Mouse (Mus musculus) heart, embryonic 10.5 days (tissue): ENCODE data around the gene Ptms. TPM values are rescaled to one million over a fixed set of nuclear protein-coding genes. Genes with fewer than 3 reads are reported as not detected.

Experiments used
- DNase-seq: peaks from one replicate; pipeline ENCODE4 v3.0.0-alpha.2; 2017; ENCODE audit warnings: low spot score
- H3K27ac ChIP-seq: fragments of 300-500 bp; sonication (generic); 2 replicates; pipeline ENCODE4 v1.5.1; 2016; ENCODE audit warnings: mild to moderate bottlenecking
- H3K27me3 ChIP-seq: fragments of 300-500 bp; sonication (generic); 2 replicates; pipeline ENCODE4 v1.6.1; 2016; ENCODE audit warnings: mild to moderate bottlenecking; ENCODE audit not compliant: poor library complexity, insufficient read depth, severe bottlenecking
- H3K36me3 ChIP-seq: fragments of 300-500 bp; sonication (generic); 2 replicates; pipeline ENCODE4 v1.6.1; 2016; ENCODE audit warnings: mild to moderate bottlenecking, moderate library complexity
- H3K4me1 ChIP-seq: fragments of 300-500 bp; sonication (generic); 2 replicates; pipeline ENCODE4 v1.6.1; 2016; ENCODE audit warnings: mild to moderate bottlenecking
- H3K4me3 ChIP-seq: fragments of 300-500 bp; sonication (generic); 2 replicates; pipeline ENCODE4 v1.5.1; 2016; ENCODE audit warnings: mild to moderate bottlenecking, moderate library complexity
- H3K9me3 ChIP-seq: fragments of 300-500 bp; sonication (generic); 2 replicates; pipeline ENCODE4 v1.6.1; 2016; ENCODE audit warnings: mild to moderate bottlenecking, moderate library complexity
- WGBS: fragments of 180-500 bp; shearing (Covaris S2); methylation state at CpG from one replicate; pipeline ENCODE4 v1.1.7; 2016; 5-methylcytosine and 5-hydroxymethylcytosine counted together
- polyA plus RNA-seq: library from polyadenylated mRNA; unstranded; fragments of >200 nt; fragmentation: Nextera tagmentation; extraction: Ambion mirVana; gene quantifications from 2 replicates; pipeline ENCODE4 v1.2.1, GENCODE M21; 2016

The Ptms gene
- polyA plus RNA-seq, 1 experiment from 2014 or later: 174 TPM

- Histone ChIP-seq H3K9me3 (no peaks in the 10 kb centered on the region), H3K4me1 (no peaks in the 10 kb centered on the region), H3K4me3 (no peak overlapping the region), H3K27me3 (no peaks in the 10 kb centered on the region), H3K36me3 (peaks cover 30% of the 10 kb centered on the region), H3K27ac (no peak overlapping the region)
- 94% methylated on average over 1 of the region's 1 CpGs for WGBS
- no peak for DNase-seq
Measured at GRCm38 (mm10) chr6:124941679-124942078, 21.8 kb upstream of the Ptms start.

GRCm38 (mm10) chr6:124938554-124938953, 18.7 kb upstream of the Ptms start:
- no peaks in the 10 kb centered on the region for H3K9me3 ChIP-seq
- 85% methylated on average over 7 of the region's 7 CpGs for WGBS
- no peak overlapping the region for H3K27ac ChIP-seq
- H3K4me1 ChIP-seq: peaks cover 12% of the 10 kb centered on the region; the same call in 1 of the 2 replicates
- H3K27me3 ChIP-seq: no peaks in the 10 kb centered on the region
- peaks cover 61% of the 10 kb centered on the region for H3K36me3 ChIP-seq
- no peak overlapping the region for H3K4me3 ChIP-seq
- no peak for DNase-seq

GRCm38 (mm10) chr6:124937493-124937892, 17.6 kb upstream of the Ptms start:
- Histone ChIP-seq H3K36me3 (peaks cover 67% of the 10 kb centered on the region), H3K4me1 (peaks cover 17% of the 10 kb centered on the region), H3K27me3 (no peaks in the 10 kb centered on the region), H3K4me3 (no peak overlapping the region), H3K9me3 (no peaks in the 10 kb centered on the region), H3K27ac (no peak overlapping the region)
- DNase-seq: no peak
- whole genome bisulfite sequencing: 80% methylated on average over 2 of the region's 2 CpGs

DNA sequence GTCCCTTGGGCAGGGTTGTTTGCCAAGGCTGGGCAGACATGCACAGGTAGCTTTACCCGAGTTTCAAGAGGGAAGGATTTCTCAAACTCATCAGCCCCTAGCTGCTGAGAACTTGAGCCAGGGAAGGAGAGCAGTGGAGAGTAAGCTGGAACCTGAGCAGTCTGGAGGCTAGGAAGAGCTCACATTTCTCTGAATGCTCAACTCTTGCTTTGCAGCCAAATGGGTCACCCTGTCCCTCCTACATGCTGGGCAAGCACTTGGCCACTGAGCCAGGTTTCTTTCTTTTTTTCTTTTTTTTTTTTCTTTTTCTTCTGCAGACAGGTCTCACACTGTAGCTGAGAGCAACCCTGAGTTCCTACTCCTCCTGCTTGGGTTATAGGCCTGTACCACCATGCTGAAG, 16.8 kb upstream of the Ptms start:
- WGBS: 76% methylated on average over 1 of the region's 1 CpGs
- no peak overlapping the region for H3K4me3 ChIP-seq
- peaks cover 22% of the 10 kb centered on the region for H3K4me1 ChIP-seq
- H3K9me3 ChIP-seq: no peaks in the 10 kb centered on the region
- DNase-seq: no peak
- H3K36me3 ChIP-seq: peaks cover 70% of the 10 kb centered on the region
- H3K27ac ChIP-seq: no peak overlapping the region
- H3K27me3 ChIP-seq: no peaks in the 10 kb centered on the region

DNA sequence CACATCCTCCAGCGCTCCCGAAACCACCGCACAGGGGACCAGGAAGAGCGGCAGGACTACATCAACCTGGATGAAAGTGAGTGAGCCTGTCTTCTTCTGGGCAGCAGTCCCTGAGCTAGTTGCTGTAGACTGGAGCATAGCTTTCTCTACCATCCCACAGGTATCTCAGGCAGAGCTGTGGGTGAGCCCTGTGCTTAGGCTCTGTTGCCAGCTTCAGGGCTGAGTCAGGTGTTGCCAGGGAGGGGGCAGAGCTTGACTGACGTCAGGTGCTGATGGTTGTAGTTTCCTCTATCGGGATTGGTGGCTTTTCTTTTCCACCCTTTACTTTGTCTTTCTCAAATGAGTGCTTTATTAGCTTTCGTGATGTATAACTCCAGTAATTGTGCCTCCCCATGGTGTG, 14.8 kb upstream of the Ptms start:
- Histone ChIP-seq H3K4me3 (no peak overlapping the region), H3K27ac (no peak overlapping the region), H3K4me1 (peaks cover 34% of the 10 kb centered on the region), H3K9me3 (no peaks in the 10 kb centered on the region), H3K27me3 (no peaks in the 10 kb centered on the region), H3K36me3 (peaks cover 68% of the 10 kb centered on the region)
- WGBS: 93% methylated on average over 7 of the region's 7 CpGs
- no peak for DNase-seq

GRCm38 (mm10) chr6:124933127-124933526, 13.2 kb upstream of the Ptms start:
- Histone ChIP-seq H3K4me1 (peaks cover 34% of the 10 kb centered on the region), H3K9me3 (no peaks in the 10 kb centered on the region), H3K27ac (no peak overlapping the region), H3K27me3 (no peaks in the 10 kb centered on the region), H3K4me3 (peak overlapping the region; percentile 94; the same call in 1 of the 2 replicates), H3K36me3 (peaks cover 54% of the 10 kb centered on the region)
- WGBS: 92% methylated on average over 3 of the region's 3 CpGs
- DNase-seq: no peak

DNA sequence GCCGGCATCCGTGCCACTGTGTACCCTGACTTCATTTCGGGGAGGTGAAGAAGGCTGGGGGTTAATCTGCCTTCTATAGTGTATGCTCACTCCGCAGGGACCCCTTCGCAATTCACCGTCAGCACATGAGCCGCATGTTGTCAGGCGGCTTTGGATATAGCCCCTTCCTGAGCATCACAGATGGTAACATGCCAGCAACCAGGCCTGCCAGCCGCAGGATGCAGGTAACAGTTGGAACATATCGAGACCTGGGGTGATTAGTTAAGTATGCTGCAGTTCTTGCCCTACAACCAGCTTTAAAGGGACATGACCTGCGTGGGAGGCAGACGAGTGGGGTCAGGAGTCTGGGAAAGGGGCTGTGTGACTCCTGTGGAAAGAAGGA, 12.4 kb upstream of the Ptms start:
- H3K4me3 ChIP-seq: peak overlapping the region; percentile 94
- H3K27me3 ChIP-seq: no peaks in the 10 kb centered on the region
- no peak for DNase-seq
- H3K4me1 ChIP-seq: peaks cover 34% of the 10 kb centered on the region
- WGBS: 54% methylated on average over 12 of the region's 12 CpGs
- H3K27ac ChIP-seq: peak overlapping the region; percentile 94
- H3K36me3 ChIP-seq: peaks cover 46% of the 10 kb centered on the region
- H3K9me3 ChIP-seq: no peaks in the 10 kb centered on the region

GRCm38 (mm10) chr6:124931525-124932313, 11.8 kb upstream of the Ptms start:
- Histone ChIP-seq H3K9me3 (no peaks in the 10 kb centered on the region), H3K27ac (peak overlapping the region; percentile 94), H3K4me3 (peak overlapping the region; percentile 94), H3K4me1 (peaks cover 34% of the 10 kb centered on the region), H3K27me3 (no peaks in the 10 kb centered on the region), H3K36me3 (peaks cover 40% of the 10 kb centered on the region)
- WGBS: 1% methylated on average over 48 of the region's 48 CpGs
- DNase-seq: peak; percentile 88

DNA sequence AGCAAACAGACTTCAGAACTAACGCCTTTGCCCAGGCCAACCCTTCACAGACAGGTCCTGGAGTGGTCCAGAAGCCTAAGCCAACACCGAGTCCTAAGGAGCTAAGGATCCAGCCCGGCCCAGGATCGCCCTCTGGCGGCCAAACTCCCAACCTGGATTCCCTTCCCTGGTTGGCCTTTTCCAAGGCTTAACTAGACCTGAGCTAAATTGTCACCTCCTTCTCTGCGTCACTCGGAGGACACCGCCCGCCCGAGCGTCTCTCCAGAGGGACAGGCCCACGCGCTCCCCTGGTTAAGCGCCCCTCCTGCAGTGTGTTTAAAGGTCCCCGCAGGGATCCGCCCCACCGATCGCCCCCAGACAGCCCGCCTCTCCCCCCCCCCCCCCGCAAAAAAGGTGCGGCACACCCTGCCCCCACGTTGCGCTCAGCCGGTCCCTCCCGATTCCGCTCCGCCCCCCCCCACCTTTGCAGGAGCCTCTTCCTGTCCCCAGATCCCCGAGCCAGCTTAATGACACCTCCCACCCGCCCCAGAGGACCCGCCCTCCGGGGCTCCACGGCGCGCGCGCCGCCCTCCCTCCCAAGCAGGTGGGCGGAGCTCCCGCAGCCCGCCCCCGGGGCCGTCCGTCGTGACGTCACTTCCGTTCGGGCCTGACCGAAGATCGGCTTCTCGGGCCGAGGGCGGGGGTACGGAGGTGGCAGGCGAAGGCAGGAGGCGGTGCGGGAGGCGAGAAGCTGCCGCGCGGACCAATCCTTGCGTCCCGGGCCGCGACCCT, 11.0 kb upstream of the Ptms start, which contains the start of gene Mlf2:
TSS of gene Mlf2 (plus strand) at position 633 of the 771 bp plus-strand sequence.
- Histone ChIP-seq H3K9me3 (no peaks in the 10 kb centered on the region), H3K4me3 (peak within 1 kb of the TSS; percentile 94), H3K4me1 (peaks cover 37% of the 10 kb centered on the region), H3K27ac (peak within 1 kb of the TSS; percentile 94), H3K27me3 (no peaks in the 10 kb centered on the region), H3K36me3 (peaks cover 32% of the 10 kb centered on the region)
- 1% methylated on average over 60 of the region's 64 CpGs for WGBS
- DNase-seq: peak; percentile 99

DNA sequence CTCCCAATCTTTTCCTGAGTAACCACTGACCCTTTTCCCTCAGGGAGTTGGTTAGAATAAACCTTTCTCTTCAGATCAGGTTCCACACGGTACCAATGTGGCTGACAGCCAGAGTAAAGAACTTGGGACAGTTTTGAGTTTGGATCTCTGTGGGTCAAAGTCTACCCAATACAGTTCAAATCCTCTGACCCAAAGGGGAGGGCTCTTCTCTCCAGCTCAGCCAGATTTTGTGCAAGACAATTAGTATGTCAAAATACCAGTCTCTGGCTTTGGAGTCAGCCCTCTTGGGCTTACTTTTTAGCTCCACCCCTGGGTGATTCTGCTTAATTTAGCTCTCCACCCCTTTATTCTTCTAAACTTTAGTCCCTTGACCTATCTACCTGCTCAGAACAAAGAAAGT, 10.3 kb upstream of the Ptms start:
- Histone ChIP-seq H3K9me3 (no peaks in the 10 kb centered on the region), H3K4me1 (peaks cover 43% of the 10 kb centered on the region), H3K36me3 (peaks cover 25% of the 10 kb centered on the region), H3K27me3 (no peaks in the 10 kb centered on the region), H3K27ac (peak overlapping the region; percentile 94), H3K4me3 (peak overlapping the region; percentile 94)
- 68% methylated on average over 1 of the region's 1 CpGs for WGBS
- DNase-seq: no peak

- H3K9me3 ChIP-seq: no peaks in the 10 kb centered on the region
- no peaks in the 10 kb centered on the region for H3K36me3 ChIP-seq
- no peaks in the 10 kb centered on the region for H3K27me3 ChIP-seq
- DNase-seq: no peak
- H3K4me1 ChIP-seq: peaks cover 27% of the 10 kb centered on the region
- 36% methylated on average over 5 of the region's 5 CpGs for WGBS
- no peak overlapping the region for H3K4me3 ChIP-seq
- peak overlapping the region; percentile 71 for H3K27ac ChIP-seq
Measured at GRCm38 (mm10) chr6:124925941-124926340, 6.0 kb upstream of the Ptms start.

DNA sequence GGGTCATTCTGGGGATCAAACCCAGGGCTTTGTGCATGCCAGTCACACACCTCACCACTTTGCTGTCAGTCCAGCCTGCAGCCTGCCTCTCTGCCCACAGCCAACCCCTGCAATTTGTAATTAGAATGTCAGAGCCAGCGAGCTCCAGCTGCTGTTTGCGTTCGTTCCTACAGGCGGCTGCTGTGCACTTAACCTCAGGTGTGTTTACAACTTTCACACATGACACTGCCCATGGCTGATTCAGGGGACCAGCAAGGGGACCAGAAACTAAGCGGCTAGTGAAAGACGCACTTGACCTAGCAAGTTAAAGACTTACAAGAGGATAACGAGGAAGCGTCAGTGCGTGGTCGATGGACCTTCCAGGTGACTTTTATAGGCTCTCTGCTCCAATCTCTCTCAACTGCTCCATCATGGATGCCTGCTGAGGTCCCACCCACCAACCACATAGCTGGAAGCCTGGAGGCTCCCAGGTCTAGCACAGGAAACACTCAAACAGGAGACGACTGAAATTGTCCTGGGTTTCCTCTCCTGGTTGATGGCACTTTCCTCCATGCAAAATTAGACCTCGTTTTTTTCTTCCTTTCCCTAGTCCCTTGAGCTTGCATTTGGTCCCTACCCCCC, 5.4 kb upstream of the Ptms start:
- Histone ChIP-seq H3K27me3 (no peaks in the 10 kb centered on the region), H3K9me3 (no peaks in the 10 kb centered on the region), H3K4me3 (0 out of 2 replicates have a peak overlapping the region, but pooled peaks have one; percentile 27), H3K27ac (peak overlapping the region; percentile 71), H3K36me3 (no peaks in the 10 kb centered on the region), H3K4me1 (peaks cover 28% of the 10 kb centered on the region)
- no peak for DNase-seq
- 27% methylated on average over 12 of the region's 12 CpGs for WGBS

GRCm38 (mm10) chr6:124921539-124921938, 1.6 kb upstream of the Ptms start:
- DNase-seq: no peak
- Histone ChIP-seq H3K36me3 (no peaks in the 10 kb centered on the region), H3K4me1 (peaks cover 52% of the 10 kb centered on the region), H3K4me3 (no peak overlapping the region), H3K27me3 (no peaks in the 10 kb centered on the region), H3K27ac (peak overlapping the region; percentile 99; the same call in 1 of the 2 replicates), H3K9me3 (no peaks in the 10 kb centered on the region)
- WGBS: 63% methylated on average over 4 of the region's 4 CpGs
